Mouse (Mus musculus): Measurements from ENCODE around the gene Lin7c. TPM values are rescaled to one million over a fixed set of nuclear protein-coding genes. Genes with fewer than 3 reads are reported as not detected.

Lin7c gene
- polyA plus RNA-seq, 1 experiment from 2014 or later: 159 TPM

- peak overlapping the region; percentile 91 for H3K4me3 ChIP-seq
- no peaks in the 10 kb centered on the region for H3K27me3 ChIP-seq
- peak overlapping the region; percentile 82 for H3K9ac ChIP-seq (replicated peaks)
- H3K36me3 ChIP-seq: peaks cover 19% of the 10 kb centered on the region
- peak overlapping the region; percentile 73 for H3K4me2 ChIP-seq (replicated peaks)
- no peaks in the 10 kb centered on the region for H3K9me3 ChIP-seq
- WGBS: under 1% methylated on average over 34 of the region's 34 CpGs
- peak overlapping the region; percentile 84 for H3K27ac ChIP-seq (replicated peaks)
- peak; percentile 88 for ATAC-seq (ENCODE audit: low FRiP score, low read depth)
- H3K4me1 ChIP-seq: peaks cover 16% of the 10 kb centered on the region
These were observed 378 bp downstream of the Lin7c start for GRCm38 (mm10) chr2:109891031-109891430.

DNA sequence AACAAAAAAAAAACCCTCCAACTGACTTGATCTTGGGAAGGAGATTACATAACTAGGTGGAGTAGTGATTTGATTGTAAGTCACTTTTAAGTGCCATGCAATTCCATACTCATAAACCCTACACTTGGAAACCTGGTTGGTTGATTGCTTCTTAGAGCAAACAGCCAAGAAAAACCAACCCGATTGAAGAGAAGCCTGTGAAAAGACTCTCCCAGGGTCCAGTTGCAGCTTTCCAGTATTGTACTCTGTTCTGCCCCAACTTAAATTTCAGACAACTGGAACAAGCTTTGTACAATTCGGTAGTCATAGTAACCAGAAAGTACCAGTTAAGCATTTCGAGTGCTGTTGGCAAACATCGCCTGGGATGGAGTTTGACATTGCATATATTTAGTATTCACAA is 818 bp downstream of the Lin7c start:
- peaks cover 24% of the 10 kb centered on the region for H3K36me3 ChIP-seq
- 12% methylated on average over 4 of the region's 4 CpGs for WGBS
- no peaks in the 10 kb centered on the region for H3K27me3 ChIP-seq
- peaks cover 16% of the 10 kb centered on the region for H3K4me1 ChIP-seq
- no peak for ATAC-seq (ENCODE audit: low FRiP score, low read depth)
- peak overlapping the region; percentile 91 for H3K4me3 ChIP-seq
- peak overlapping the region; percentile 82 for H3K9ac ChIP-seq (replicated peaks)
- peak overlapping the region; percentile 84 for H3K27ac ChIP-seq (replicated peaks)
- H3K4me2 ChIP-seq (replicated peaks): peak overlapping the region; percentile 73
- no peaks in the 10 kb centered on the region for H3K9me3 ChIP-seq

GRCm38 (mm10) chr2:109896311-109896710 is 5.7 kb downstream of the Lin7c start:
- Histone ChIP-seq H3K9me3 (no peaks in the 10 kb centered on the region), H3K27ac (replicated peaks) (no peak overlapping the region), H3K4me2 (replicated peaks) (no peak overlapping the region), H3K4me1 (peaks cover 15% of the 10 kb centered on the region), H3K36me3 (peaks cover 51% of the 10 kb centered on the region), H3K27me3 (no peaks in the 10 kb centered on the region), H3K9ac (replicated peaks) (no peak overlapping the region), H3K4me3 (no peak overlapping the region)
- WGBS: 82% methylated on average over 7 of the region's 7 CpGs
- no peak for ATAC-seq (ENCODE audit: low FRiP score, low read depth)

DNA sequence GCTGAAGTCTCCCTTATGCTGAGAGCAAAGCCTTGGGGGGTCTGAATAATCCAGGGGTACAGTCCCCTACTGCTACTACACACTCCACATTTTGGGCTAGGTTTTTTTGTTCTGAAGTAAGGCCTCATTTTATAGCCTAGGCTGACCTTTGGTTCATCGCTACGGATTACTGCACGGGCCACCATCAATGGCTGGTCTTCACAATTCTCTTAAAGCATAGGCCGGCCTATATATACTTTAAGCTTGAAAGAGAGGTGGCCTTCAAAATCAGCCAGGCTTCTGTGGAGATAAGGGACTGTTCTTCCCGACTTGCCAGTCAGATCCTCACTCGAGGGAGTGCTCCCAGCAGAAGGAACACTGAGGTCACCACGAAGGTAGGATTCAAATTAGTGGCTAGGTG is 12.2 kb downstream of the Lin7c start:
- 0 out of 2 replicates have a peak, but pooled peaks have one; percentile 5 for ATAC-seq (ENCODE audit: low FRiP score, low read depth)
- WGBS: 83% methylated on average over 7 of the region's 7 CpGs
- H3K4me3 ChIP-seq: no peak overlapping the region
- no peak overlapping the region for H3K27ac ChIP-seq (replicated peaks)
- peaks cover 26% of the 10 kb centered on the region for H3K36me3 ChIP-seq
- no peak overlapping the region for H3K4me2 ChIP-seq (replicated peaks)
- no peaks in the 10 kb centered on the region for H3K27me3 ChIP-seq
- H3K9me3 ChIP-seq: no peaks in the 10 kb centered on the region
- no peaks in the 10 kb centered on the region for H3K4me1 ChIP-seq
- H3K9ac ChIP-seq (replicated peaks): no peak overlapping the region

DNA sequence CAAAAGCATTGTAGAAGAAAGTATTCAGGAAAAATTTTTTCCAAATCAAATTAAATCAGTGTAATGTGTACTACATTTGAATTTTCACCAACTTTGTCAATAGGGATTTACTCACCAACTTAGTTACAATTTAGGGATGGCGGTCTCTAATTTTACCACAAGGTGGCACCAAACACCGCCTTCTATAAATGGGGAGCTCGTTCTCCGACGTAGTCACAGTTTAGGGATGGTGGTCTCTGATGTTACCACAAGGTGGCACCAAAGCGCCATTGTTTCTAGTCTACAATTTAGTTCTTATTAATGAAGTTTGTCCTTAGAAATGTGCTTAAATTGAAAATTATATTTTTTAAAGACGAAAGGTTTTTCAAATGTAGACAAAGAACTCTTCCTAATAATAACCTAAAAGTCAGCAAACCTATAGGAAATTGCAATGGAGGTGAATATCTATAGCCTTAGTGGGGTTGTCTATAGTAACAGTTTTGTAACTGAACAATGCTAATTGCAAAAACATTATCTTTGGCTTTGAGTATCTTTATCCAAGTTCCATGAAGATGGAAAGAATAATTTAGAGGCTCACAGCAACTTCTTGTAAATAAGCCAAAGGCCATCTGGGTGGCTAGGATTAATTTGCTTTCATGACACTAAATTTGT is 13.6 kb downstream of the Lin7c start:
- under 1% methylated on average over 7 of the region's 7 CpGs for WGBS
- Histone ChIP-seq H3K4me1 (no peaks in the 10 kb centered on the region), H3K9ac (replicated peaks) (no peak overlapping the region), H3K9me3 (no peaks in the 10 kb centered on the region), H3K27ac (replicated peaks) (no peak overlapping the region), H3K27me3 (no peaks in the 10 kb centered on the region), H3K4me2 (replicated peaks) (no peak overlapping the region), H3K36me3 (peaks cover 17% of the 10 kb centered on the region; the same call in 1 of the 2 replicates), H3K4me3 (no peak overlapping the region)
- peak; percentile 73 for ATAC-seq (ENCODE audit: low FRiP score, low read depth)

- Histone ChIP-seq H3K36me3 (no peaks in the 10 kb centered on the region), H3K4me3 (no peak overlapping the region), H3K9ac (replicated peaks) (no peak overlapping the region), H3K9me3 (0 out of 2 replicates have a peak, but pooled peaks cover 3% of the 10 kb centered on the region), H3K27ac (replicated peaks) (no peak overlapping the region), H3K4me1 (no peaks in the 10 kb centered on the region), H3K27me3 (no peaks in the 10 kb centered on the region), H3K4me2 (replicated peaks) (no peak overlapping the region)
- ATAC-seq (ENCODE audit: low FRiP score, low read depth): no peak
- 77% methylated on average over 2 of the region's 2 CpGs for WGBS
These were observed 18.5 kb downstream of the Lin7c start for GRCm38 (mm10) chr2:109909122-109909521.

- no peak overlapping the region for H3K4me2 ChIP-seq (replicated peaks)
- H3K4me1 ChIP-seq: 0 out of 2 replicates have a peak, but pooled peaks cover 6% of the 10 kb centered on the region
- no peak overlapping the region for H3K9ac ChIP-seq (replicated peaks)
- no peak for ATAC-seq (ENCODE audit: low FRiP score, low read depth)
- H3K36me3 ChIP-seq: no peaks in the 10 kb centered on the region
- H3K27ac ChIP-seq (replicated peaks): no peak overlapping the region
- 0 out of 2 replicates have a peak, but pooled peaks cover 3% of the 10 kb centered on the region for H3K9me3 ChIP-seq
- no peaks in the 10 kb centered on the region for H3K27me3 ChIP-seq
- H3K4me3 ChIP-seq: no peak overlapping the region
- WGBS: 94% methylated on average over 8 of the region's 8 CpGs
These were observed 21.6 kb downstream of the Lin7c start for GRCm38 (mm10) chr2:109912216-109912615.

- no peak overlapping the region for H3K4me2 ChIP-seq (replicated peaks)
- 0 out of 2 replicates have a peak, but pooled peaks cover 6% of the 10 kb centered on the region for H3K4me1 ChIP-seq
- no peaks in the 10 kb centered on the region for H3K27me3 ChIP-seq
- 86% methylated on average over 12 of the region's 12 CpGs for WGBS
- H3K9ac ChIP-seq (replicated peaks): no peak overlapping the region
- no peak overlapping the region for H3K27ac ChIP-seq (replicated peaks)
- no peak overlapping the region for H3K4me3 ChIP-seq
- ATAC-seq (ENCODE audit: low FRiP score, low read depth): no peak
- no peaks in the 10 kb centered on the region for H3K36me3 ChIP-seq
- H3K9me3 ChIP-seq: 0 out of 2 replicates have a peak, but pooled peaks cover 3% of the 10 kb centered on the region
These were observed 22.1 kb downstream of the Lin7c start for GRCm38 (mm10) chr2:109912766-109913165.

- Histone ChIP-seq H3K4me1 (peaks cover 8% of the 10 kb centered on the region; the same call in 1 of the 2 replicates), H3K4me3 (no peak overlapping the region), H3K27ac (replicated peaks) (no peak overlapping the region), H3K27me3 (no peaks in the 10 kb centered on the region), H3K9me3 (0 out of 2 replicates have a peak, but pooled peaks cover 3% of the 10 kb centered on the region), H3K36me3 (no peaks in the 10 kb centered on the region), H3K9ac (replicated peaks) (no peak overlapping the region), H3K4me2 (replicated peaks) (no peak overlapping the region)
- no peak for ATAC-seq (ENCODE audit: low FRiP score, low read depth)
- 73% methylated on average over 8 of the region's 8 CpGs for WGBS
These were observed 22.6 kb downstream of the Lin7c start for GRCm38 (mm10) chr2:109913241-109913640.

- H3K4me1 ChIP-seq: peaks cover 21% of the 10 kb centered on the region
- H3K9me3 ChIP-seq: 0 out of 2 replicates have a peak, but pooled peaks cover 3% of the 10 kb centered on the region
These were observed 23.9 kb downstream of the Lin7c start for GRCm38 (mm10) chr2:109914601-109915000.

DNA sequence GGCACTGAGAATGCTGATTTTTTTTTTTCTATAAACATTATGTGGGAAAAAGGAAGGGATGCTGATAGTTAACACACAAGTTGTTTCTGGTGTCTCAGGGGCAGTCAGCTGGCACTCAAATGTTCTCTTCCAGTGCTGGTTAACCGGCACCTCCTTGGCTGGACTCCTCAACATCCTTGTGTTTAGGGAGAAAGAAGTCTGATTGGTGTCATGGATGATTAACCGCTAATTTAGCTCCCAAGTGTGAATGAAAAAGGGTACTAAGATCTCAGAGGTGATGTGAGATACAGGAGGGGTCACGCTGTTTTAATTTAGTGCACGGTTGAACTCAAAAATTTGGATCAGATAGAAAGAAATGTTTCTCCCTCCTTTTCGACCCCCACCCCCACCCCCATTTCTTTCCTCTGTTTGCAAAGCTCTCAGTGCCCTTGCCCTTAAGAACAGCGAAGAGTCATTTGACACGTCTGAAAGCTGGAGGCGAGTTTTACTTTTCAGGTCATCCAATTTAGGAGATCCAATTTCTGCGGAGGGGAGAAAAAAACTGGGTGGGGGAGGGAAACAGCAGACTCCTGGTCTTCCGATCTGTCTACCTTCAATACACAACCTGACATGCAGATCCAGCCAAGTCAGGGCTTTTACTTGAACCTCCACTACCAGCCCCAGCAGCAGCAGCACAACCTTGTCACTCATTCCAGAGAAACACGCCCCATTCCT is 26.3 kb downstream of the Lin7c start:
- peak; percentile 14; the same call in 1 of the 2 replicates for ATAC-seq (ENCODE audit: low FRiP score, low read depth)
- H3K9me3 ChIP-seq: no peaks in the 10 kb centered on the region
- no peaks in the 10 kb centered on the region for H3K36me3 ChIP-seq
- peak overlapping the region; percentile 85 for H3K4me2 ChIP-seq (replicated peaks)
- peak overlapping the region; percentile 91 for H3K4me3 ChIP-seq
- H3K4me1 ChIP-seq: peaks cover 28% of the 10 kb centered on the region
- H3K9ac ChIP-seq (replicated peaks): no peak overlapping the region
- 0 out of 2 replicates have a peak overlapping the region, but pooled peaks have one; percentile 35 for H3K27ac ChIP-seq (replicated peaks)
- WGBS: 1% methylated on average over 11 of the region's 11 CpGs
- H3K27me3 ChIP-seq: no peaks in the 10 kb centered on the region

More at GRCm38 (mm10) chr2:109914601-109915000, 23.9 kb downstream of the Lin7c start:
- H3K4me2 ChIP-seq (replicated peaks): no peak overlapping the region
- H3K4me3 ChIP-seq: no peak overlapping the region
- no peaks in the 10 kb centered on the region for H3K36me3 ChIP-seq
- H3K9ac ChIP-seq (replicated peaks): no peak overlapping the region
- H3K27ac ChIP-seq (replicated peaks): no peak overlapping the region
- ATAC-seq (ENCODE audit: low FRiP score, low read depth): no peak
- H3K27me3 ChIP-seq: no peaks in the 10 kb centered on the region

Data from midbrain, embryonic 12.5 days (tissue).